Mouse (Mus musculus): ENCODE measurements around the gene Wdr81.

DNA sequence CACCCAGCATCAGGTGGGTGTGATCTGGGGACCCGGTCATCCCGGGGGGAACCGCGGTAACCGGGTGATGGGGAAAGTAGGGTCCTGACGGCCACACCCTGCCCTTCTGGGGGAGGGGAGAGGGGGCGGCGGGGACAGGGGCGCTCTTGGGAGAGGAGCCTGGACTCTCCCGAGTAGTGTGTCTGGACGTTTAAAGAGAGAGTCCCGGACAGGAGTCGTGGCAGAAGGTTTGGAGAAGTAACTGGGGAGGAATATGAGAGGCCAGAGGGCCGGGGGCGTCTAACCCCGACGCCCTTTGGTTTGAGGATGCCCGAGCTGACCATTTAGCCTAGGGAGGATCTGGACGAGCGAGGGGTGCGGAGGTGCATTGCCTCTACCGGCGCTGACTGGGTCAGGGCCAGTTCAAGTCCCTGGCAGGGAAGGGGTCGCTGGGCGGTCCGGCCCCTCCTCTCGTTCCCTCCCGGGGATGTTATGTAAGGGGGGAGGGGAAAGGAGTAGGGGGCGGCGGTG is 7.3 kb upstream of the Wdr81 start:
- TF ChIP-seq CTCF (IDR thresholded peaks at IDR 0.05) (no peak), EP300 (IDR thresholded peaks at IDR 0.05) (no peak)
